Mouse (Mus musculus): ENCODE results near the gene Btbd7.

GRCm38 (mm10) chr12:102740285-102740684 is 138.0 kb downstream of the Btbd7 start:
- TF ChIP-seq CTCF (IDR thresholded peaks at IDR 0.05; ENCODE audit: low read depth), result peak; percentile 74
- TF ChIP-seq EP300 (optimal IDR thresholded peaks at IDR 0.05), result no peak
